Mouse (Mus musculus) adrenal gland, adult 2 months (tissue): ENCODE data around the gene Hook1. TPM values are rescaled to one million over a fixed set of nuclear protein-coding genes. Genes with fewer than 3 reads are reported as not detected.
"Not testable (repeated sequence)": the region's sequence is repeated elsewhere in the genome, so short reads cannot be mapped to it uniquely, and the experiment has no call there.

Experiments used
- DNase-seq: peaks from one replicate; pipeline ENCODE4 v3.0.0; 2021
- long read RNA-seq: library from polyadenylated mRNA; stranded (forward); transcript quantifications from one replicate; pipeline ENCODE4 v2.0.0, GENCODE M21; 2021
- polyA plus RNA-seq: library from polyadenylated mRNA; depleted of rRNA; stranded (reverse); fragments of >200 nt; gene quantifications from 2 replicates; pipeline ENCODE4 v1.2.3, GENCODE M21; 2012; rRNA removed
- total RNA-seq, 2 experiments: library from RNA; stranded (reverse); gene quantifications; 2 replicates each; pipeline ENCODE4 v1.2.3; 2021

Hook1 gene
- total RNA-seq (1 to 10 TPM; 6.2 to 7.0 TPM), polyA plus RNA-seq (1.2 and 1.4 TPM in 2 replicates)
- long read RNA-seq, result 0 reads

DNA sequence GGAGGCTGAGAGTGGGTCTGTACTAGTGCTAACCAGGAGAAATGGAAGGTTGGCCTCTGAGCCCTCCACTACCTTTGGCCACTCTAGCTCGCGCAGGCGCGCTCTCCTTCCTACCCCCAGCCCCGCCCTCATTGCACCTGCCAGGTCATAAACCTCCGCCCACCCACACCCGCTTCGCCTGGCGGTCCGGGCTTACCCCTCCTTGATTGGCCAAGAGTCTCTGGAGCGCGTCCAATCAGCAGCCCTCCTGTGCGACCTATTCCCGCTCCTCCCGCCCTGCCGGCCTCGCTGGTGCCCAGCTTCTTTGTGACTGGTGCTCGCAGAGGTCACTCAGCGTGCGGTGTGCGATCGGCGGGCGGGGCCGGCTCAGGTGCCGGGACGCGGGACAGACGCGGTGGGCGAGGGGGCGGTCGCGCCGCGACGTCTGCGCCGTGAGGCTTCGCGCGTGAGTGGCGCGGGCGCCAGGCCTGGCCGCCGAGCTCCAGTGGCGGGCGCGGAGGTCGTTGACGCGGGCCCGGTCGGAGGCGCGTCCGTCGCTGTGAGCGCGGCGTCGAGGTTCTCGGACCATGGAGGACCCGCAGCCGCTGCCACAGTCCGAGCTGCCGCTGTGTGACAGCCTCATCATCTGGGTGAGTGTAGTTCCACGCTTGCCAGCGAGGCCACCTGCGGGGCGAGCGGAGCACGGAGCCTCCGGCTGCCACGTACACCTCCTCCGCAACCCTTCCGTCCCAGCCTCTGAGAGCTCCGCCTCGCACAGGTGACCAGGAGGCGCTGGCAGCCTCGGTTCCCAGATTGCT is at the start of gene Hook1:
TSS of gene Hook1 (plus strand) at position 313 of the 797 bp plus-strand sequence.
- peak; percentile 96 for DNase-seq

DNA sequence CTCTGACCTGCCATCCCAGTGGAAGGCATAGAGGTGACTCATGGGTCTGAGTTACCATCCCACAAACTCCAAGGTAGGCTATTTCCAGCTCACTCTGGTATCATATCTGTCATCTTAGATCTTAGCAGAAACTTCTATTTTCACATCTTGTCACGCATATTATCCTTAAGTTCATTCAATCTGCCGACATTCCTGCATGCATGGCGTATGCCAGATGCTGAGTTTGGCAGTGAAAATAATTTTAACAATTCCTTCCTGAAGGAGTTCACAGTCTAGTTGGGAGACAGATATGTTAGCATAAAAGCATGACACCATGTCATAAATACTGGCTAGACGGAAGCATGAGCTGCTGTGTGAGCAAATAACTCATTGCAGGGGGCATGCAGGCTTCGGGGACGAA is 49.3 kb upstream of the Hook1 start:
- DNase-seq, result no peak

GRCm38 (mm10) chr4:95920448-95920847 is 46.6 kb upstream of the Hook1 start:
- no peak for DNase-seq

- DNase-seq, result peak; percentile 75
Observed at GRCm38 (mm10) chr4:95924210-95925184, 42.5 kb upstream of the Hook1 start.

GRCm38 (mm10) chr4:95928846-95929245 is 38.2 kb upstream of the Hook1 start:
- DNase-seq, result no peak

- DNase-seq, result no peak
Observed at GRCm38 (mm10) chr4:95929936-95930335, 37.1 kb upstream of the Hook1 start.

- DNase-seq, result no peak
Observed at GRCm38 (mm10) chr4:95931331-95931730, 35.7 kb upstream of the Hook1 start.

GRCm38 (mm10) chr4:95933801-95934356 is 33.2 kb upstream of the Hook1 start:
- no peak for DNase-seq

DNA sequence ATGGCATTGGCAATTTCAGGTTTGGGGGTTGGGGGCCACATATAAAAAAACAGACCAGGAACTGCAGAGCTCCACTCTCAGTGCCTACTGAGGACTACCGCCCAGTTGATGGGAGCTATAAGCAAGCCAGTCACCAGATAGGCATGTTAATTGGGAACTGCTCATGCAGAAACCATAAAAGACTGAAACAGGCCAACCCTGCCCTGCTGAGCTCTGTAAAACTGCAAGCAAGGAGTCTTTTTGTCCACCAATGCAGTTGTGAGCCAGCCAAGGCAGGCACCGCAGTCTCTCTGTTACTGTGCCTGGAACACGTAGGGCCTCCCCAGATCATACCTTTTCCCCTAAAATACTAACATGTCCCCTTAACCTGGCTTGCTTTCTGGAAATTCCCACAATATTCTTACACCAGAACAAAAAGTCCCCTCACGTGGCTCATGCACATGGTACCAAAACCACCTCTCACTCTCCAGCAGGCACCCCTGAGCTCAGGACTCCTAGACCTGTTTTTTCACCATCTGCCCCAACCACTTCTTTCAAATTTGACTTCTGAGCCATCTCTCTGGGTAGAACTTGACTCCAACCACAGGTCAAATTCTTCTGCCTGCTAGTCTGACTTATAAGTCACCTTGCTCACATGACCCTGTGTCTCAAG is 32.5 kb upstream of the Hook1 start:
- no peak for DNase-seq

GRCm38 (mm10) chr4:95938701-95939100 is 28.3 kb upstream of the Hook1 start:
- no peak for DNase-seq

GRCm38 (mm10) chr4:95947896-95948295 is 19.1 kb upstream of the Hook1 start:
- DNase-seq, result no peak

GRCm38 (mm10) chr4:95953328-95953727 is 13.7 kb upstream of the Hook1 start:
- DNase-seq, result no peak

DNA sequence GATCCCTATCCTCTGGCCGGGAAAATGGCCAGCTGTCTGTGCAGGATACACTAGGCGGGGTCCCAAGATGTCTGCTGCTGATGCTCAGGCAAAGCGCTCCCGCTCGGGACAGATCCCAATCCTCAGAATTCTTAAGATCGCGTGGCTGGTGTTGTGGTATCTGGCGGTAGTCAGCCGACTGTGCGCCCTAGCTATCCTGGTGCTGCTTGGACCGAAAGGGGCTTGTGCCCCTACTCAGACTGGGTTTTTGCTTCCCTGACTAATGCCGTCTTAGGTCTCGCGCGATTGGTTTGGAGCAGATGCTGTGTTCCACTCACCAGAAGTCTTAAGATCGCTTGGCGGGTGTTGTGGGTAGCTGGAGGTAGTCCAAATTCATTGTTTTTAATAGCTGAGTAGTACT is 15.2 kb downstream of the Hook1 start:
- not testable (repeated sequence) for DNase-seq

DNA sequence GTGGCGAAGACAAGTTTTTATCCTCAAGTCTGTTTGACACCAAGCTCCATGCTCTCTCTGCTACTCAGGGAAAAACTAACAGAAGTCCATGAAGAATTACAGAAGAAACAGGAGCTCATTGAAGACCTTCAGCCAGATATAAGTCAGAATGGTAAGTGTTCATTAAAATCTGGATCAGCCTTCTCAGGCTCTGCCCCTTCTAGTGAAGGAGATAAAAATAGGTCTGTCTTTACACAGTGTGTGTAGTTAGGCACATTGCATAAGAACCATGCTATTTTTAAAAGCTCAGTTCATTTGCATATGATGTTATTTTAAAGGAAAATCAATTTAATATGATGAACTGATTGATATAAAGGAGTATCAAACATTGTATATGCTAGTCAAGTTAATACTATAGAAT is 49.8 kb downstream of the Hook1 start:
- no peak for DNase-seq

- peak; percentile 5 for DNase-seq
Observed at GRCm38 (mm10) chr4:96022803-96023202, 55.8 kb downstream of the Hook1 start.

GRCm38 (mm10) chr4:96028412-96028811 is 61.4 kb downstream of the Hook1 start:
- no peak for DNase-seq

GRCm38 (mm10) chr4:96060106-96060505 is 93.1 kb downstream of the Hook1 start:
- no peak for DNase-seq

DNA sequence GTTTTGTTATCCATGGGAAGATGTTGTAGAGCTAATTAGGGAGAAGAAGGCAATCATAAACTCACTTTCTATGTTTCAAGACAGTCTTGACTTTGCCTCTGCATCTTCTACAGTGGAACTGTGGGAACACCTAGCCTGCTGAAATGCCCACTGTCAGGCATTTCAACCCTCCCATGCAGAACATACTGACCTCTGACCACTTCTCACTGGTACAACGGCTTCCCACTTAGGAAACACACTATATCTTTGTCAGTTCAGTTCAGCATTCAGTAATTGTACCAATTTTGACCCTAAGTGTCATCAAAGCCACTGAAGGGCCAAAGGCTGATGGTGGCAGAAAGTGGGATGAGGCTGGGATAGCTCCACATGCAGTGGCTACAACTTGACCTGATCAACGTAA is 95.0 kb downstream of the Hook1 start:
- DNase-seq, result no peak
